Mouse (Mus musculus) C2C12 (cell line): Measurements from ENCODE around the gene Abi3.

Experiments
- CEBPB ChIP-seq: IDR thresholded peaks from one replicate; pipeline ENCODE4 v1.6.1; 2011; ENCODE audit warnings: low read depth, mild to moderate bottlenecking, control low read depth, moderate library complexity
- CTCF ChIP-seq: IDR thresholded peaks from one replicate; pipeline ENCODE4 v1.5.1; 2011; ENCODE audit not compliant: control insufficient read depth, insufficient read depth, insufficient read length
- FOSL1 ChIP-seq: IDR thresholded peaks from one replicate; pipeline ENCODE4 v1.8.0; 2011; ENCODE audit warnings: mild to moderate bottlenecking, low read length; ENCODE audit not compliant: poor library complexity, insufficient read depth, severe bottlenecking
- MAX ChIP-seq: IDR thresholded peaks from one replicate; pipeline ENCODE4 v1.6.1; 2011; ENCODE audit warnings: mild to moderate bottlenecking, control low read depth
- MYOD1 ChIP-seq: IDR thresholded peaks from one replicate; pipeline ENCODE4 v1.6.1; 2011; ENCODE audit warnings: low read depth; ENCODE audit not compliant: control insufficient read depth, insufficient read length
- MYOG ChIP-seq: IDR thresholded peaks from one replicate; pipeline ENCODE4 v1.6.1; 2011; ENCODE audit not compliant: control insufficient read depth, insufficient read length; ENCODE audit errors: extremely low read depth
- USF1 ChIP-seq: IDR thresholded peaks from one replicate; pipeline ENCODE4 v1.6.1; 2011; ENCODE audit warnings: low read depth, mild to moderate bottlenecking, control low read depth, moderate library complexity

DNA sequence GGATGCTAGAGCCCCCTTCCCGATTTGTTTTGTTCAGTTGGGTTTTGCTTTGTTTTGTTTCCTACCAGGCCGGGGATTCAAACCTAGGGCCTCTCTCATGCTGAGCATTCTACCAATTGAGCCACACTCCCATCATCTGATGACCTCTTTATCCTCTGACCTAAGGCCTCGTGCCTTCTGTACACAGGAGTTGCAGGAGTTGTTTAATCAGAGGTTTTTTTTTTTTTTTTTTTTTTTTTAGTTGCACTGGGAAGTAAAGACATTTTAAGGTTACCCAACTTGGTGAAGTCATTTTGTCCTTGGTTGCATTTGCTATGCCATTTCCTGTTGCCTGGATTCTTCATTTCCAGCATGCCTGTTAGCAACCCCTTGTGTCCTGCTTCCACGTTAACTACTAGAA, 27.2 kb upstream of the Abi3 start:
- TF ChIP-seq CTCF (no peak), USF1 (no peak), MYOG (no peak), MAX (no peak), MYOD1 (no peak), CEBPB (no peak), FOSL1 (no peak)
